Comparison of ENCODE assay signal across 8 mouse cellular contexts in genomic region chr9:118488896-118489578, GRCm38 (mm10). TPM values are rescaled to one million over a fixed set of nuclear protein-coding genes. Genes with fewer than 3 reads are reported as not detected.
A peak's percentile ranks its signal among the peaks of the same experiment; 100 is the strongest.
DNase-seq lines count a peak whose midpoint lies in the region; ATAC-seq lines count a peak whose summit lies in the region.

No protein-coding gene starts in this region.

- H3K36me3 ChIP-seq in liver, embryonic 11.5 days (ENCODE audit: control insufficient read depth, insufficient read depth, low read length) = no peaks in the 10 kb centered on the region

- peak overlapping the region; percentile 65 for H3K4me2 ChIP-seq in liver, embryonic 11.5 days

- WGBS in liver, embryonic 11.5 days = 2% methylated on average over 20 of the region's 20 CpGs

- intact Hi-C loops in left cerebral cortex, postnatal 4 days (cut with DNase I) = loop anchor here (5.0 kb wide), 2 partner anchors 392 to 437 kb away; no protein-coding TSS in a partner anchor
- intact Hi-C loops in gastrocnemius, postnatal 36 days (cut with DNase I) = no loop called here

- peaks cover 63% of the 10 kb centered on the region for H3K27me3 ChIP-seq in liver, embryonic 11.5 days (replicated peaks; ENCODE audit: control insufficient read depth, insufficient read depth, low read length)

- ATAC-seq in liver, embryonic 11.5 days (replicated peaks; ENCODE audit: low FRiP score) = no peak

- DNase-seq in embryo, embryonic 10 days (ENCODE audit: low spot score) = peak; percentile 53
- DNase-seq in embryo, embryonic 9.5 days (ENCODE audit: extremely low spot score) = no peak
- DNase-seq in thymus, postnatal 4 days = peak; percentile 41
- DNase-seq in thymus, postnatal 36 days = no peak
- no peak for DNase-seq in liver, embryonic 11.5 days (ENCODE audit: low spot score)
- DNase-seq in adrenal gland, postnatal 25 days = no peak
- DNase-seq in left cerebral cortex, postnatal 4 days = no peak
- no peak for DNase-seq in gastrocnemius, postnatal 36 days

- no peak overlapping the region for H3K9ac ChIP-seq in liver, embryonic 11.5 days (ENCODE audit: low read depth, low read length)

- H3K9me3 ChIP-seq in liver, embryonic 11.5 days (ENCODE audit: control insufficient read depth, low read length) = no peaks in the 10 kb centered on the region

- peak overlapping the region; percentile 35 for H3K4me3 ChIP-seq in liver, embryonic 11.5 days (ENCODE audit: low read depth, low read length)

- no peak overlapping the region for H3K27ac ChIP-seq in liver, embryonic 11.5 days (ENCODE audit: low read depth, low read length)

- H3K4me1 ChIP-seq in liver, embryonic 11.5 days (replicated peaks; ENCODE audit: control insufficient read depth, insufficient read depth, low read length) = peaks cover 10% of the 10 kb centered on the region

RNA-seq across cellular contexts. Expression of gene Eomes, which starts 11.0 kb away (rescaled TPM):
- not detected in 2 replicates for polyA plus RNA-seq in liver, embryonic 11.5 days (2014; fragmentation: Nextera tagmentation; extraction: Ambion mirVana)
- 0.09 and 0.43 TPM in 2 replicates for total RNA-seq in adrenal gland, postnatal 25 days (2021)
- total RNA-seq in left cerebral cortex, postnatal 4 days (2021) = 1 to 10 TPM; 1.2 to 3.2 TPM
- not detected for total RNA-seq in gastrocnemius, postnatal 36 days (2021)

RNA-seq across cellular contexts. Expression of gene Golga4, which starts 17.0 kb away (rescaled TPM):
- 39.5 and 42.9 TPM in 2 replicates for polyA plus RNA-seq in liver, embryonic 11.5 days (2014; fragmentation: Nextera tagmentation; extraction: Ambion mirVana)
- total RNA-seq in adrenal gland, postnatal 25 days (2021) = 119 and 150 TPM in 2 replicates
- total RNA-seq in left cerebral cortex, postnatal 4 days (2021) = 10 to 100 TPM; 79.6 to 81.9 TPM
- total RNA-seq in gastrocnemius, postnatal 36 days (2021) = 100 to 1,000 TPM; 262 to 330 TPM

Comparison
In these comparisons a context has a peak if more than half of its experiments do, and no peak if none do; other contexts are left out.
1. DNase-seq: peak in embryo, embryonic 10 days (single experiment) and thymus, postnatal 4 days (single experiment); none in embryo, embryonic 9.5 days (single experiment), thymus, postnatal 36 days (0 of 2), liver, embryonic 11.5 days (single experiment), adrenal gland, postnatal 25 days (single experiment), left cerebral cortex, postnatal 4 days (single experiment) and gastrocnemius, postnatal 36 days (0 of 2).